Mouse (Mus musculus) heart, adult 2 months (tissue): ENCODE measurements at regions not wholly inside any gene's neighbourhood (a gene's known extent, or its start where the extent isn't known, plus 50 kb on each side); places are given as distances from the start of the nearest gene placed in this dataset.

Source experiments
- DNase-seq, 2 experiments: peaks; one replicate each; pipeline ENCODE4 v3.0.0; 2021
- H3K27ac ChIP-seq: fragments of 200-600 bp; 2 replicates; pipeline ENCODE4 v1.8.1; 2022
- H3K27me3 ChIP-seq: fragments of 200-500 bp; 2 replicates; pipeline ENCODE4 v1.6.1; 2012; ENCODE audit warnings: mild to moderate bottlenecking, low read length, inconsistent platforms, mixed read lengths; ENCODE audit not compliant: control insufficient read depth, insufficient read depth
- H3K36me3 ChIP-seq: fragments of 200-500 bp; 2 replicates; pipeline ENCODE4 v1.6.1; 2012; ENCODE audit warnings: low read length, inconsistent platforms; ENCODE audit not compliant: control insufficient read depth, insufficient read depth
- H3K4me1 ChIP-seq: fragments of 200-500 bp; 2 replicates; pipeline ENCODE4 v1.6.1; 2011; ENCODE audit warnings: low read length; ENCODE audit not compliant: control insufficient read depth, insufficient read depth
- H3K4me3 ChIP-seq: fragments of 200-600 bp; 2 replicates; pipeline ENCODE4 v1.8.1; 2022
- H3K79me2 ChIP-seq: fragments of 200-500 bp; replicated peaks from 2 replicates; pipeline ENCODE4 v1.6.1; 2012; ENCODE audit warnings: mild to moderate bottlenecking, inconsistent platforms, low read length, moderate library complexity, mixed read lengths; ENCODE audit not compliant: control insufficient read depth, insufficient read depth
- H3K9ac ChIP-seq: fragments of 200-500 bp; 2 replicates; pipeline ENCODE4 v1.6.1; 2012; ENCODE audit warnings: low read depth, mild to moderate bottlenecking, control low read depth, inconsistent platforms, low read length, mixed read lengths
- CTCF ChIP-seq: fragments of 200-600 bp; IDR thresholded peaks from 2 replicates; pipeline ENCODE4 v1.8.1; 2022; ENCODE audit warnings: antibody characterized with exemption, mild to moderate bottlenecking, moderate library complexity
- EP300 ChIP-seq: fragments of 200-500 bp; IDR thresholded peaks from 2 replicates; pipeline ENCODE4 v1.6.1; 2011; ENCODE audit warnings: low read depth, low read length, control low read depth; ENCODE audit not compliant: insufficient read depth
- POLR2A ChIP-seq: fragments of 200-500 bp; IDR thresholded peaks from 2 replicates; pipeline ENCODE4 v1.6.1; 2011; ENCODE audit warnings: mild to moderate bottlenecking, low read depth, low read length, control low read depth; ENCODE audit not compliant: insufficient read depth
- WGBS: fragments of 180-500 bp; shearing (Covaris S2); methylation state at CpG from one replicate; pipeline ENCODE4 v1.1.7; 2018; 5-methylcytosine and 5-hydroxymethylcytosine counted together
- intact Hi-C: fragments of 180-260 bp; cut with DNase I; formaldehyde crosslinking; loops from one replicate; pipeline ENCODE4 v1.15.1; 2025

- H3K79me2 ChIP-seq: no peaks in the 10 kb centered on the region
- H3K9ac ChIP-seq: no peak overlapping the region
- H3K4me1 ChIP-seq: no peaks in the 10 kb centered on the region
- no peaks in the 10 kb centered on the region for H3K36me3 ChIP-seq
- H3K4me3 ChIP-seq: no peak overlapping the region
- WGBS: 69% methylated on average over 3 of the region's 3 CpGs
- H3K27me3 ChIP-seq: no peaks in the 10 kb centered on the region
- DNase-seq: no peak
- no peak overlapping the region for H3K27ac ChIP-seq
- intact Hi-C loops: no loop called here
- TF ChIP-seq POLR2A (no peak), EP300 (no peak), CTCF (no peak)
These were observed 193.1 kb downstream of the Maf start for GRCm38 (mm10) chr8:115514485-115514884.

GRCm38 (mm10) chr8:115507180-115507579, 200.4 kb downstream of the Maf start:
- 86% methylated on average over 4 of the region's 4 CpGs for WGBS
- no peak for DNase-seq
- no peaks in the 10 kb centered on the region for H3K79me2 ChIP-seq
- no peak overlapping the region for H3K27ac ChIP-seq
- no peak overlapping the region for H3K9ac ChIP-seq
- no peaks in the 10 kb centered on the region for H3K36me3 ChIP-seq
- no peak overlapping the region for H3K4me3 ChIP-seq
- H3K27me3 ChIP-seq: no peaks in the 10 kb centered on the region
- no peaks in the 10 kb centered on the region for H3K4me1 ChIP-seq
- intact Hi-C loops: no loop called here
- TF ChIP-seq POLR2A (no peak), EP300 (no peak), CTCF (no peak)

GRCm38 (mm10) chr8:115506741-115507140, 200.9 kb downstream of the Maf start:
- Histone ChIP-seq H3K36me3 (no peaks in the 10 kb centered on the region), H3K27me3 (no peaks in the 10 kb centered on the region), H3K4me1 (no peaks in the 10 kb centered on the region), H3K27ac (no peak overlapping the region), H3K4me3 (no peak overlapping the region), H3K79me2 (no peaks in the 10 kb centered on the region), H3K9ac (no peak overlapping the region)
- no peak for TF ChIP-seq POLR2A
- no peak for DNase-seq
- intact Hi-C loops: no loop called here
- 42% methylated on average over 10 of the region's 10 CpGs for WGBS

GRCm38 (mm10) chr8:115496016-115496415, 211.6 kb downstream of the Maf start:
- TF ChIP-seq CTCF (no peak), EP300 (no peak), POLR2A (no peak)
- no peak overlapping the region for H3K9ac ChIP-seq

GRCm38 (mm10) chr8:115494353-115494752, 213.2 kb downstream of the Maf start:
- H3K4me3 ChIP-seq: no peak overlapping the region
- no peaks in the 10 kb centered on the region for H3K27me3 ChIP-seq
- no peak for TF ChIP-seq CTCF
- TF ChIP-seq POLR2A: no peak
- TF ChIP-seq EP300: no peak
- H3K4me1 ChIP-seq: no peaks in the 10 kb centered on the region; the same call in 1 of the 2 replicates
- peak in 1 of 2 experiments; percentile 6 for DNase-seq
- no peaks in the 10 kb centered on the region for H3K36me3 ChIP-seq
- no peak overlapping the region for H3K9ac ChIP-seq
- 86% methylated on average over 8 of the region's 8 CpGs for WGBS
- H3K27ac ChIP-seq: no peak overlapping the region
- H3K79me2 ChIP-seq: no peaks in the 10 kb centered on the region
- intact Hi-C loops: no loop called here

More at GRCm38 (mm10) chr8:115496016-115496415, 211.6 kb downstream of the Maf start:
- no peaks in the 10 kb centered on the region for H3K27me3 ChIP-seq
- H3K4me1 ChIP-seq: no peaks in the 10 kb centered on the region
- 63% methylated on average over 1 of the region's 1 CpGs for WGBS
- no peak overlapping the region for H3K27ac ChIP-seq
- H3K4me3 ChIP-seq: no peak overlapping the region
- no peaks in the 10 kb centered on the region for H3K36me3 ChIP-seq
- intact Hi-C loops: no loop called here
- DNase-seq: no peak
- H3K79me2 ChIP-seq: no peaks in the 10 kb centered on the region

GRCm38 (mm10) chr8:115486904-115487303, 220.7 kb downstream of the Maf start:
- Histone ChIP-seq H3K27me3 (no peaks in the 10 kb centered on the region), H3K36me3 (no peaks in the 10 kb centered on the region), H3K4me1 (no peaks in the 10 kb centered on the region; the same call in 1 of the 2 replicates), H3K9ac (no peak overlapping the region), H3K79me2 (no peaks in the 10 kb centered on the region), H3K27ac (no peak overlapping the region), H3K4me3 (no peak overlapping the region)
- 47% methylated on average over 3 of the region's 3 CpGs for whole genome bisulfite sequencing
- DNase-seq: no peak
- intact Hi-C loops: no loop called here
- no peak for TF ChIP-seq EP300
- no peak for TF ChIP-seq CTCF
- no peak for TF ChIP-seq POLR2A

GRCm38 (mm10) chr8:115481136-115481535, 226.5 kb downstream of the Maf start:
- no peak for DNase-seq
- no peaks in the 10 kb centered on the region for H3K36me3 ChIP-seq
- intact Hi-C loops: no loop called here
- H3K4me1 ChIP-seq: peaks cover 1% of the 10 kb centered on the region
- WGBS: 83% methylated on average over 7 of the region's 7 CpGs
- no peaks in the 10 kb centered on the region for H3K27me3 ChIP-seq
- no peaks in the 10 kb centered on the region for H3K79me2 ChIP-seq
- H3K9ac ChIP-seq: no peak overlapping the region
- H3K4me3 ChIP-seq: no peak overlapping the region
- TF ChIP-seq EP300 (no peak), POLR2A (no peak), CTCF (no peak)
- H3K27ac ChIP-seq: no peak overlapping the region
